Mouse (Mus musculus) ES-E14 (cell line): ENCODE measurements around the gene Pusl1. TPM values are rescaled to one million over a fixed set of nuclear protein-coding genes. Genes with fewer than 3 reads are reported as not detected.

ENCODE experiments used
- DNase-seq: peaks from one replicate; pipeline ENCODE4 v3.0.0-alpha.2; 2013; ENCODE audit warnings: low read depth, low spot score
- H3K27ac ChIP-seq: 2 replicates; pipeline ENCODE4 v1.5.1; 2012; ENCODE audit warnings: low read depth, mild to moderate bottlenecking, low read length, moderate library complexity, mixed read lengths; ENCODE audit not compliant: poor library complexity, insufficient read depth, severe bottlenecking
- H3K36me3 ChIP-seq: 2 replicates; pipeline ENCODE4 v1.6.1; 2012; ENCODE audit warnings: mild to moderate bottlenecking, low read length, moderate library complexity, mixed read lengths; ENCODE audit not compliant: control insufficient read depth, poor library complexity, insufficient read depth, severe bottlenecking
- H3K4me1 ChIP-seq, 2 experiments: fragments of 150-350 bp in 1 of 2; sonication (generic) in 1 of 2; 2 replicates each; pipeline ENCODE4 v1.6.1; 2012; ENCODE audit warnings: low read length in 2 of 2, mild to moderate bottlenecking in 1 of 2, mixed read lengths in 1 of 2; ENCODE audit not compliant: control insufficient read depth in 2 of 2, insufficient read depth in 2 of 2, poor library complexity in 1 of 2
- H3K4me3 ChIP-seq, 2 experiments: fragments of 150-350 bp in 1 of 2; sonication (generic) in 1 of 2; 2 replicates each; pipeline ENCODE4 v1.5.1; 2012; ENCODE audit warnings: low read length in 2 of 2, low read depth in 1 of 2, mild to moderate bottlenecking in 1 of 2, mixed read lengths in 1 of 2; ENCODE audit not compliant: insufficient read depth in 1 of 2, poor library complexity in 1 of 2, severe bottlenecking in 1 of 2
- H3K9ac ChIP-seq: 2 replicates; pipeline ENCODE4 v1.6.1; 2012; ENCODE audit warnings: low read depth, mild to moderate bottlenecking, low read length, mixed read lengths; ENCODE audit not compliant: poor library complexity, insufficient read depth, severe bottlenecking
- H3K9me3 ChIP-seq: fragments of 150-350 bp; sonication (generic); 2 replicates; pipeline ENCODE4 v1.6.1; 2012; ENCODE audit warnings: low read depth, mild to moderate bottlenecking, low read length; ENCODE audit not compliant: control insufficient read depth, insufficient read depth
- CHD2 ChIP-seq: IDR thresholded peaks from 2 replicates; pipeline ENCODE4 v1.6.1; 2014; ENCODE audit warnings: mild to moderate bottlenecking, low read depth, low read length, inconsistent platforms
- HCFC1 ChIP-seq: IDR thresholded peaks from 2 replicates; pipeline ENCODE4 v1.6.1; 2012; ENCODE audit warnings: low read length, inconsistent platforms, borderline replicate concordance; ENCODE audit not compliant: insufficient read depth
- MAFK ChIP-seq: IDR thresholded peaks from 2 replicates; pipeline ENCODE4 v1.6.1; 2014; ENCODE audit warnings: mild to moderate bottlenecking, low read depth, low read length, inconsistent platforms; ENCODE audit not compliant: insufficient read depth
- ZC3H11A ChIP-seq: IDR thresholded peaks from 2 replicates; pipeline ENCODE4 v1.6.1; 2012; ENCODE audit warnings: low read depth, mild to moderate bottlenecking, inconsistent platforms, low read length, borderline replicate concordance
- ZNF384 ChIP-seq: IDR thresholded peaks from 2 replicates; pipeline ENCODE4 v1.6.1; 2012; ENCODE audit warnings: low read depth, low read length, inconsistent platforms
- in situ Hi-C, 2 experiments: fragments of 600-800 bp; cut with MboI; formaldehyde crosslinking; loops; one replicate each; pipeline ENCODE4 v1.15.1; 2025; ENCODE audit warnings: low sequenced_read_pairs in 2 of 2, inconsistent platforms in 1 of 2; ENCODE audit not compliant: unreplicated experiment in 2 of 2
- total RNA-seq: library from RNA; depleted of rRNA; stranded (reverse); fragments of 300-350 nt; gene quantifications from 2 replicates; pipeline ENCODE4 v1.2.3, GENCODE M21; 2012; rRNA removed

The Pusl1 gene
- 62.2 and 104 TPM in 2 replicates for total RNA-seq

GRCm38 (mm10) chr4:155891551-155892001 lies at the start of gene Pusl1, which contains the start of gene Acap3:
Gene Pusl1, minus strand, starts transcription at chr4:155891781.
Gene Acap3, plus strand, starts transcription at chr4:155891822.
- peaks cover 12 to 17% of the 10 kb centered on the region in 2 experiments for H3K4me1 ChIP-seq
- TF ChIP-seq ZC3H11A: no peak
- no peak for TF ChIP-seq ZNF384
- TF ChIP-seq HCFC1: peak; percentile 63; the same call in 1 of the 2 replicates
- TF ChIP-seq CHD2: 0 out of 2 replicates have a peak, but pooled peaks have one; percentile 33
- TF ChIP-seq MAFK: no peak
- H3K27ac ChIP-seq: peak within 1 kb of the TSS; percentile 36
- H3K4me3 ChIP-seq: peak within 1 kb of the TSS; percentile 89 to 90
- DNase-seq: peak; percentile 90
- H3K9ac ChIP-seq: peak within 1 kb of the TSS; percentile 80
- no peaks in the 10 kb centered on the region for H3K9me3 ChIP-seq
- H3K36me3 ChIP-seq: peaks cover 32% of the 10 kb centered on the region
- in situ Hi-C loops: no loop called here

GRCm38 (mm10) chr4:155932031-155932430 lies 40.5 kb upstream of the Pusl1 start:
- Histone ChIP-seq H3K36me3 (no peaks in the 10 kb centered on the region; the same call in 1 of the 2 replicates), H3K9ac (no peak overlapping the region), H3K9me3 (no peaks in the 10 kb centered on the region), H3K27ac (no peak overlapping the region), H3K4me1 (peaks cover 0 to 2% of the 10 kb centered on the region in 2 experiments; a peak in 1 of 4 replicates), H3K4me3 (no peak overlapping the region)
- in situ Hi-C loops: no loop called here
- no peak for TF ChIP-seq ZNF384
- TF ChIP-seq HCFC1: no peak
- TF ChIP-seq CHD2: no peak
- no peak for TF ChIP-seq ZC3H11A
- TF ChIP-seq MAFK: no peak
- peak; percentile 25 for DNase-seq

- no peak for DNase-seq
- TF ChIP-seq CHD2 (no peak), MAFK (no peak), ZNF384 (no peak), HCFC1 (no peak), ZC3H11A (no peak)
- Histone ChIP-seq H3K9me3 (no peaks in the 10 kb centered on the region), H3K36me3 (peaks cover 3% of the 10 kb centered on the region; the same call in 1 of the 2 replicates), H3K27ac (no peak overlapping the region), H3K9ac (no peak overlapping the region), H3K4me1 (no peaks in the 10 kb centered on the region), H3K4me3 (no peak overlapping the region)
- in situ Hi-C loops: no loop called here
Observed at GRCm38 (mm10) chr4:155908751-155909150, 17.2 kb upstream of the Pusl1 start.

- TF ChIP-seq HCFC1 (no peak), ZNF384 (no peak), MAFK (no peak), ZC3H11A (no peak), CHD2 (no peak)
- Histone ChIP-seq H3K4me1 (no peaks in the 10 kb centered on the region), H3K9ac (no peak overlapping the region), H3K9me3 (no peaks in the 10 kb centered on the region), H3K36me3 (peaks cover 3% of the 10 kb centered on the region; the same call in 1 of the 2 replicates), H3K27ac (no peak overlapping the region), H3K4me3 (no peak overlapping the region)
- in situ Hi-C loops: no loop called here
- DNase-seq: no peak
Observed at GRCm38 (mm10) chr4:155908281-155908680, 16.7 kb upstream of the Pusl1 start.
